Mouse (Mus musculus) midbrain, embryonic 11.5 days (tissue): ENCODE data around the gene Prrt2. TPM values are rescaled to one million over a fixed set of nuclear protein-coding genes. Genes with fewer than 3 reads are reported as not detected.

Source experiments
- ATAC-seq: fragments of 200-750 bp; cut with Nextera tagmentation; 2 replicates; pipeline ENCODE4 v1.8.0; 2017; ENCODE audit warnings: moderate TSS enrichment, moderate library complexity; ENCODE audit not compliant: low FRiP score
- DNase-seq: peaks from one replicate; pipeline ENCODE4 v3.0.0; 2015; ENCODE audit warnings: low spot score; ENCODE audit errors: missing footprints
- H3K27ac ChIP-seq: fragments of 300-500 bp; sonication (generic); 2 replicates; pipeline ENCODE4 v1.5.1; 2014; ENCODE audit warnings: low read depth, low read length
- H3K27me3 ChIP-seq: fragments of 300-500 bp; sonication (generic); 2 replicates; pipeline ENCODE4 v1.6.1; 2014; ENCODE audit warnings: mild to moderate bottlenecking, low read length, moderate library complexity, mixed read lengths; ENCODE audit not compliant: control insufficient read depth, insufficient read depth
- H3K36me3 ChIP-seq: fragments of 300-500 bp; sonication (generic); 2 replicates; pipeline ENCODE4 v1.6.1; 2014; ENCODE audit warnings: mild to moderate bottlenecking, low read length, moderate library complexity, mixed read lengths; ENCODE audit not compliant: control insufficient read depth, insufficient read depth
- H3K4me1 ChIP-seq: fragments of 300-500 bp; sonication (generic); 2 replicates; pipeline ENCODE4 v1.6.1; 2014; ENCODE audit warnings: low read length; ENCODE audit not compliant: control insufficient read depth, insufficient read depth
- H3K4me2 ChIP-seq: fragments of 300-500 bp; sonication (generic); 2 replicates; pipeline ENCODE4 v1.6.1; 2014; ENCODE audit warnings: mild to moderate bottlenecking, moderate library complexity
- H3K4me3 ChIP-seq: fragments of 300-500 bp; sonication (generic); 2 replicates; pipeline ENCODE4 v1.5.1; 2014; ENCODE audit warnings: low read depth, low read length
- H3K9ac ChIP-seq: fragments of 300-500 bp; sonication (generic); 2 replicates; pipeline ENCODE4 v1.6.1; 2014; ENCODE audit warnings: low read length
- H3K9me3 ChIP-seq: fragments of 300-500 bp; sonication (generic); 2 replicates; pipeline ENCODE4 v1.6.1; 2016; ENCODE audit warnings: low read length; ENCODE audit not compliant: control insufficient read depth
- WGBS: fragments of 180-500 bp; shearing (Covaris S2); extraction: QIAGEN DNeasy Blood & Tissue Kit; methylation state at CpG from one replicate; pipeline ENCODE4 v1.1.7; 2014; 5-methylcytosine and 5-hydroxymethylcytosine counted together
- polyA plus RNA-seq: library from polyadenylated mRNA; unstranded; fragments of >200 nt; fragmentation: Nextera tagmentation; extraction: Ambion mirVana; gene quantifications from 2 replicates; pipeline ENCODE4 v1.2.1, GENCODE M21; 2014

The Prrt2 gene
- polyA plus RNA-seq, 1 experiment from 2014 or later, result 2.6 TPM

DNA sequence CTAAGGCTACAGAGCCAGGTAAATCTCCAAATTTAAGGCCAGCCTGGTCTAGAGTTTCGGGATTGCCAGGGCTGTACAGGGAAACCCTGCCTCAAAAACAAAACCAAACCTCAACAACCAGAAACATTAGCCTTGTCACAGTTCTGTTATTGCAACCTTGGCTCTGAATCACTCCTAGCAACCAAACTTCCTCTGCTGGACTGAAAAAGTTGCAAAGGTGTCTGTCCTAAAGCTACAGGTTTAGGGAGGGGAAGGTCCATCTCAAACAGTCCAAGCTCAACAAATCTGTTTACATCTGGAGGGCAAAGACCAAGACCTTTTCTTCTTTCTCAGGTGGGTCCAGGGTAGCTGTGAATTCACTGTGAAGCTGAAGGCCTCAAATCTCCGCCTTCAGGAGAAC, 10.0 kb downstream of the Prrt2 start:
- Histone ChIP-seq H3K4me1 (peaks cover 9% of the 10 kb centered on the region), H3K9ac (no peak overlapping the region), H3K4me2 (no peak overlapping the region), H3K27me3 (no peaks in the 10 kb centered on the region), H3K4me3 (no peak overlapping the region), H3K36me3 (0 out of 2 replicates have a peak, but pooled peaks cover 4% of the 10 kb centered on the region), H3K27ac (no peak overlapping the region), H3K9me3 (no peaks in the 10 kb centered on the region)
- DNase-seq, result no peak
- WGBS, result 91% methylated on average over 2 of the region's 2 CpGs
- ATAC-seq, result no peak

DNA sequence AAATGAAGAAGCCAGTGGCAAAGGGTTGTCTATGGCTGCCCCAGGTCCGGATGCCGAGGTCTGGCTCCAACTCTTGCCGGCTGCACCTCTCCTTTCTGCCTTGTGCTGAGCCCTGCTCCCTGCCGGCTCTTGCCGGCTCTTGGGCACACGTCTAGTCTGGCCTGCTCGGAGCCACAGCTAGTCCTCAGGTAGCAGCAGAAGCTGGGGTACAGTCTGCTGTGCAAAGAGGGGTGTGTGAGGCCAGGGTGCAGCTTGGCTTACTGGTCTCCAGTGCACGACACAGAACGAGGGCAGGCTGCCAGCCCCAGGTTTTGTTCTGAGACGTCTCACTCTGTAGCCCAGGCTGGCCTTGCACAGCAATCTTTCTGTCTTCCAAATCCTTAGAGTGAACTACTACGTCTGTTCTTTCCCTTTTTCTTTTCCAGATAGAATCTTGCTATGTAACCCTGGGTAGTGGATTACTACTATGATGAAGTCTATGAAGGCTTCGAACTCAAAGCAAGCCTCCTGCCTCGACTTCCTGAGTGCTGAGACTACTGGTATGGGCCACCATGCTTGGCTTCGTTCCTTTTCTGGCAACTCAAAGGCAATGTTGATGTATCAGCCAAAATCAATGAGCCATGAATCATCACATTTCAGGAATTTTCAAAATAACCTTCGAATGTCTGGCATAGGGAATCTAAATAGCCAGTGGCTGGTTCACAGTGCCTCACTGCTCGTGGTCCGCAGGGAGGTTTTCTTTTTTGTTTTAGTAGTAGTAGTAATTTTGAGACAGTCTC, 11.5 kb downstream of the Prrt2 start:
- Histone ChIP-seq H3K9ac (no peak overlapping the region; the same call in 1 of the 2 replicates), H3K4me3 (no peak overlapping the region), H3K4me1 (no peaks in the 10 kb centered on the region), H3K36me3 (no peaks in the 10 kb centered on the region), H3K9me3 (no peaks in the 10 kb centered on the region), H3K4me2 (no peak overlapping the region), H3K27ac (no peak overlapping the region; the same call in 1 of the 2 replicates), H3K27me3 (no peaks in the 10 kb centered on the region)
- WGBS, result 86% methylated on average over 17 of the region's 17 CpGs
- no peak for ATAC-seq
- DNase-seq, result no peak

DNA sequence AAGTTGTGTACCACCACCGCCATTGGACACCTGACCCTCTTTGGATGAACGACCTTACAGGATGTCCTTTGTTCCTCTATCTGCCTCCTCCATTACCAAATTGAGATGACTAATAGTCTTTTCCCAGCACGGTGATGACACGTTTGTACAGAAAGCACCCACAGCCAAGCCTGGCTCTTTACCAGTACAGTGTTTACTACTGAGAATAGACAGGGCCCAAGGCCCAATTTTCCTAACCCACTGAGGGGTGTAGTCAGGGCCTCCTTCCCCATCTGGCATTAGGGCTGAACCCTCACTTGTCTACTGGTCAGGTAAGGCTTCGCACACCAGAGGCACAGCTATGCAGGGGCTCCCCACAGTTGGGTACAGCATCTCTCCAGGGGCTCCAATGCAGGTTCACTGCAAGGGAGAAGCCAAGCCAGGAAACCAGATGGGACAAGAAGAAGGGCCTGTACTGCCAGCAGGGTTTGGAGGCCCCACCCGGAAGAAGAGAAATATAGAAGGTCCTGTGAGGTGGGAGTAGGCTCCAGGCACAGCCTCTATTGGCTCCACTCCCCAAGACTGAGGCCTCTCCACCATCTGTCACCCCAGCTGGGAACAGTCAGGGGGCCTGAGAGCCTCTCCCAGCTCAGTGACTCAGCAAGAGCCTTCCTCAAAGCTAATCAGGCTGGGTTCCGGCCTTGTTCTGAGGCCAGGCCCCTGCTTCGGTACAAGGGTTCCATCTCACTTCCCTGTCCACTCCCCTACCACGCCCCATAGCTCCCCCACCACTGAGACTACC, 12.6 kb downstream of the Prrt2 start:
- peak overlapping the region; percentile 56 for H3K27ac ChIP-seq
- DNase-seq (no peak), ATAC-seq (peak; percentile 70)
- H3K4me2 ChIP-seq, result no peak overlapping the region
- no peaks in the 10 kb centered on the region for H3K27me3 ChIP-seq
- H3K4me1 ChIP-seq, result no peaks in the 10 kb centered on the region
- no peaks in the 10 kb centered on the region for H3K9me3 ChIP-seq
- H3K9ac ChIP-seq, result no peak overlapping the region
- H3K4me3 ChIP-seq, result no peak overlapping the region
- H3K36me3 ChIP-seq, result no peaks in the 10 kb centered on the region
- WGBS, result 69% methylated on average over 9 of the region's 9 CpGs

DNA sequence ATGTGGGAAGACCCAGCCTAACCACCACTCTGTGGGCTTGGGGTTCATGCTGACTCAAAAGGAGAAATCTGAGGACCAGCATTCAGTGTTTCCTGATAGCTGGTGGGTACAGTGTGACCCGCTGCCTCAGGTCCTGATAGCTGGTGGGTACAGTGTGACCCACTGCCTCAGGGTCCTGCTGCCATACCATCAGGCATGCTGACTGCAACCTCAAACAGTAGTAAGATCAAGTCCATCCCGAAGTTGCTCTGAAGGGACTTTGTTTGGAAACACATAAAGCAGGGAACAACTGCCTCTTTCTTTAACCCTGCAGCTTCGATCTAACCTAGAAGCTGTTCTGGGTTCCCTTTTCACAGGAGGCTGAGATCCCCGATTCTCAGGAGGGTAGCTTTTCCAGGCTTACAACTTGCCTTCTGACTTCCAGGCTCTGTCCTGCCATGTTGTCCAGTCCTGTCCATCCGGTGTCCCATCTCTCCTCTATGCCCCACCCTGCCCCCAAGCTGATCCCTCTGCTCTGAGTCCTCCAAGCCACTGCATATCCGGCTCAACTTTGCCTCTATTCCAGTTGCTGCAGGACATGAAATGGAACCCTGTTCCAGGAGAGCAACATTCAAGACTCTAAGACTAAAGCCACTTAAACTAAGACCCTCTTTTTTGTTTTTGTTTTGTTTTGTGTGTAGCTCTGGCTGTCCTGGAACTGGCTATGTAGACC, 13.5 kb downstream of the Prrt2 start:
- ATAC-seq, result no peak
- Histone ChIP-seq H3K9ac (no peak overlapping the region), H3K4me3 (no peak overlapping the region), H3K27ac (no peak overlapping the region), H3K27me3 (no peaks in the 10 kb centered on the region), H3K36me3 (no peaks in the 10 kb centered on the region), H3K4me2 (no peak overlapping the region), H3K4me1 (no peaks in the 10 kb centered on the region), H3K9me3 (no peaks in the 10 kb centered on the region)
- 83% methylated on average over 6 of the region's 6 CpGs for WGBS
- no peak for DNase-seq

- DNase-seq, result no peak
Measured at GRCm38 (mm10) chr7:127004122-127004875, 16.7 kb downstream of the Prrt2 start.

DNA sequence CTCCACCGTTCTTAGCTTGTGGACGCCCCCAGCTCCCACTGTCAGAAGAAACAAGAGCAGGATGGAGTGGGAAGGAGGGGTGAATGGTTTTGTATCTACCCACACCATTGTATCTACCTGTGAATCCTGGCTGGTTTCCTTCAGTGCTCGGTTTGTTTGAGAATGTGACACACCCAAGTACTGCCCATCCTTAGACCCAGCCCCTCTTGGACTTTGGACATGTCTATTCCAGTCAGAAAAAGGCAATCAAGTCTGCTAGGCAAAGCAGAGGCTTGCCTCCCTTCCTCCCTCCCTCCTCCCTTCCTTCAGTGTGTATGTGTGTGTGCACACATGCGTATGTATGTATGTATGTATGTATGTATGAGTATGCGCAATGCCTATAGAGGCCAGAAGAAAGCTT, 17.4 kb downstream of the Prrt2 start:
- DNase-seq (no peak), ATAC-seq (no peak)
- Histone ChIP-seq H3K27ac (no peak overlapping the region), H3K36me3 (no peaks in the 10 kb centered on the region), H3K27me3 (no peaks in the 10 kb centered on the region), H3K4me2 (no peak overlapping the region), H3K4me3 (no peak overlapping the region), H3K9me3 (no peaks in the 10 kb centered on the region), H3K4me1 (no peaks in the 10 kb centered on the region), H3K9ac (no peak overlapping the region)
- WGBS, result 88% methylated on average over 5 of the region's 5 CpGs

More at GRCm38 (mm10) chr7:127004122-127004875, 16.7 kb downstream of the Prrt2 start:
- H3K4me1 ChIP-seq, result no peaks in the 10 kb centered on the region
- no peak overlapping the region for H3K4me3 ChIP-seq
- no peak overlapping the region for H3K9ac ChIP-seq
- 92% methylated on average over 4 of the region's 4 CpGs for WGBS
- H3K27ac ChIP-seq, result no peak overlapping the region
- H3K9me3 ChIP-seq, result no peaks in the 10 kb centered on the region
- no peaks in the 10 kb centered on the region for H3K36me3 ChIP-seq
- no peaks in the 10 kb centered on the region for H3K27me3 ChIP-seq
- ATAC-seq, result no peak
- H3K4me2 ChIP-seq, result no peak overlapping the region

DNA sequence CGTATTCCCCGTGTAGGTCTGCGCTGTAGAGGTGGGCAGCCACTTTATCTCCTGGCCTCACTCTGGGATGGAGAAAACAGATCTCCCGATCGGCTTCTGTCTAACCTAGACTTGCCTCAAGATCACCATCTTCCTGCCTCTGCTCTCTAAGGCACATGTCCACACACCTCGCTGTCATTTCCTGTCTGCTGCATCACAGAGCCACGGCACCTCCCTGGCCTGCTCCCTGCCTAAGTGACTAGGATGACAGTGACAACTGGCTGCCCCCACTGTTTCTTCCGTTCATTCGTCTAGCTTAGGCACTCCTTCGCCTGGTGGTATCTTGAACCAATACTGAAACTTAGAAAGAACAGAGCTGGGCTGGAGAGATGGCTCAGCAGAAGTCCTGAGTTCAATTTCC, 21.4 kb downstream of the Prrt2 start:
- DNase-seq (peak; percentile 70), ATAC-seq (no peak)
- WGBS, result 85% methylated on average over 10 of the region's 10 CpGs
- Histone ChIP-seq H3K9ac (no peak overlapping the region), H3K4me2 (no peak overlapping the region), H3K27me3 (no peaks in the 10 kb centered on the region), H3K4me3 (no peak overlapping the region), H3K4me1 (no peaks in the 10 kb centered on the region), H3K36me3 (no peaks in the 10 kb centered on the region), H3K9me3 (no peaks in the 10 kb centered on the region; the same call in 1 of the 2 replicates), H3K27ac (no peak overlapping the region)

- Histone ChIP-seq H3K9ac (no peak overlapping the region), H3K27ac (no peak overlapping the region), H3K36me3 (no peaks in the 10 kb centered on the region), H3K27me3 (no peaks in the 10 kb centered on the region), H3K4me2 (no peak overlapping the region), H3K4me1 (no peaks in the 10 kb centered on the region), H3K4me3 (no peak overlapping the region), H3K9me3 (no peaks in the 10 kb centered on the region; the same call in 1 of the 2 replicates)
- ATAC-seq (no peak), DNase-seq (no peak)
- 79% methylated on average over 4 of the region's 4 CpGs for WGBS
Measured at GRCm38 (mm10) chr7:126996449-126996848, 24.6 kb downstream of the Prrt2 start.
